Mouse (Mus musculus) cerebellum, adult 11-12 months (tissue): ENCODE data around the gene Dync2li1.

Experiments
- DNase-seq: peaks from one replicate; pipeline ENCODE4 v3.0.0; 2022

The Dync2li1 gene

DNA sequence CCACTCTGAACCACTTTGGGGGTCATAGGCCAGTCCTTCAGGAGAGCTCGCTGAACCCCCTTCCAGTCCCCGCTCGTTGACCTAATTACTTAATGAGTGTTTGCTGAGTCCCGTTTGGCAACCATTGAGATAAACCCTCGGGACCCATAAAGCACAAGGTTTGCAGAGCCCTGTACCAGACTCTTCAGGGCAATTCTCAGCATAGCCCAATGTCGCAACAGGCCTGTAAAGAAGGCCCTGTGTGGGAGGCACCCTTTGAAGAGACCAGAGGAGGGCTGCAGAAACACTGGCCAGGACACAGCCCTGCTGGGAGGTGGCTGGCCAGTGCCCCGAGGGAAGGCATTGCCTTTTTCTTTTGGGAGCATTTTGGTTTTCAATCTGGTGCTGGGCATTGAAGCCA lies 14.3 kb upstream of the Dync2li1 start:
- no peak for DNase-seq

DNA sequence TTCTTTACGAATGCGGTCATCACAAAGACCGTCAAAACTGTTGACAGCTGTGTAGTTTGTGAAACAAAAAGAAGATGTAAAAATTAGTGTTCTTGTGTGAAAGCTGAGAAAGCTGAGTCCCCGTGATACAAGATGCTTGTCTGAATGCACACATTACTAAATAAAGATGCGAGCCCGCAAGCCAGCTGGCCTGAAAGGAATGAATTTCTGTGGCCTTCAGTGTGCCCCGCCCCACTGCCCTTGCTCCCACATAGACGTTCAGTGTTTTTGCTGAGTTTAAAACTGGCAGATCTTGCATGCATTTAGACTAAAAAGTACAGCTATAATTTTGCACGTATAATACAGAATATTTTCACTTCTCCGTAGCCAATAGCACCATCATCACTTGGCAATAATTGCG lies 10.5 kb upstream of the Dync2li1 start:
- DNase-seq, result no peak

DNA sequence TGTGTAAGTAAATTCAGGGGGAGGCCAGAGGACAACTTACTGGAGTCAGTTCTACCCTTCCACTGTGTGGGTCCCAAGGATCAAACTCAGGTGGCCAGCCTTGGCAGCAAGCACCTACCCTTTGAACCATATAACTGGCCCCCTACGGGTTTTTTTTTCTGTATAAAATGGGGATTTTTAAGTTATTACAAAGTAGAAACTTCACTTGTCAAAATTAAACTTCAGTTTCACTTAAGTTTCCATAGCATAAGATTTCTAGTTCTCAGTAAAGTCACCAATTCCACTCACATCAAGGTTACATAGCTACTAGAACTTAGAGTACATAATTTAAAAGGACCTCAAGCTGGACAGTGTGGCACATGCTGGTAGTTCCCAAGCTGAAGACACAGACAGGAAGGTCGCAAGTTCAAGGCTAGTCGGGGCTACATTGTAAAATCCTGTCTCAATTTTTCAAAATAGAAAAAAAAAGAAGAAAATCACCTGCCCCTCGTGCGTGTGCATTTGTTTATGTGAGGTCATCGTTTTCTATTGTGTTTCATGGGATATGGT lies 9.7 kb upstream of the Dync2li1 start:
- DNase-seq, result no peak

DNA sequence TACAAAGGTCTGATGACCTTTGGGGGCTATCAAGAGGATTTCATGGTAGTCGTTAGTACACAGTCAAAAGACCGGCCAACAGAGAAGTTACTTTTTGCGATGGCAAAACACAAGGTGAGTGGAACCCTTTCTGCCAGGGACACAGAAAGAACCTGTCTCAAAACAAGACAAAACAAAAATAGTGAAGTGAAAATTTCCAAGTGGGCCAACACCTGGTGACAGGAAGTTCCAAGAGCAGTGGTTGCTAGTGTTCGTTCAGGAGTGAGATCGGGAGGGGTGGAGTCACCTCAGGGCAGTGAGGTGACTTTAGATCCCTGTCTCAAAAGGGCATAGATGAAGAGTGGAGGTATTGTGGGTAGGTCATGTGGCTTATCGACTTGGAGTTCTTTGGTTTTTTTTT lies 8.3 kb upstream of the Dync2li1 start:
- DNase-seq, result no peak

DNA sequence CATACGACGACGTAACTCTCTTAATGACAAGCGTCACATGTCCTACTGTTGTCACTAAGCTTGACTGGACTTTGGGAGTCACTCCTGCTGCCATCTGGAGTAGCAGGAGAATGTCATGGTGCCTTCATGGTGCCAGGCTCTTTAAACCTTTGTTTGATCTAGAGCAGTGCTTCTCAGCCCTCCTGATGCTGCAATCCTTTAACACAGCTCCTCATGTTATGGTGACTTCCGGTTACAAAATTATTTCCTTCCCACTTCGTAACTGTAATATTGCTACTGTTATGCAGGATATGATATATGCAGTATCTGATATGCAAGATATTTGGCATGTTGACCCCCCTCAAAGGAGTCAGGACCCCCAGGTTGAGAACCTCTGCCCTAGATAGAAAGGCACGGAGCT lies 7.2 kb upstream of the Dync2li1 start:
- no peak for DNase-seq

DNA sequence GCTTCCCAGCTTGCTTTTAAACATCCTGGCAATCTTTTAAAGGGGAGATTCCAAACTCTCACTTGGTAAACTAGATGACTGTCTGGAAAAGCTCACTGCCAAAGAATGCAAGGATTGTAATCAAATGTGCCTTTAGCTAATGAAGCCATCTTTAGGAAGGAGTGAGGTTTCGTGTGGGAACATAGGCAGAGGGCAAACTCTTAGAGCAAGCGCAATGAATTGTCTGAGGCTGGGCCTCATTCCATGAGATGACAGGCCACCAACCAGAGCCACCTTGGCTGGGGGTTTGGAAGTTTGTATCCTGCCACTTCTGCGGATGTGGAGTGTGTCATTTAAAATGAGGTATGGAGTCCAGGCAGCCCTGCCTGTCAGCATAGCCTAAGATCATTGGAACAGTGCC lies 6.2 kb upstream of the Dync2li1 start:
- DNase-seq, result no peak

DNA sequence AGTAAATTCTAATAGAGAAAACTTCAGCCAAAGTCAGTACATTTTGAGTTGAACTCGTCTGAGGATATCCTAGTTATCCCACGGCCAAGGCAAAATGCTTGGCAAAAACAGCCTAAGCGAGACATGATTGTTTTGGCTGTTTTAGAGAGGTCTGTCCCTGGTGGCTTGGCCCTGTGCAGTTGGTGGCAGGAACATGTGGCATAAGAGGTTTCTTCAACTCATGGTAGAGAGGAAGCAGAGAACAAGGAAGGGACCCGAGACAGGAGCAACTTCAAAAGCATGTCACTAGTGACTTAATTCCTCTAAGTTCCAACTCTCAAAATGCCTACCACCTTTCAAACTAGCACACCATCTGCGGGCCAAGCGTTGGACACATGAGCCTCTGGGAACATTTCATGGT lies 5.7 kb upstream of the Dync2li1 start:
- no peak for DNase-seq

DNA sequence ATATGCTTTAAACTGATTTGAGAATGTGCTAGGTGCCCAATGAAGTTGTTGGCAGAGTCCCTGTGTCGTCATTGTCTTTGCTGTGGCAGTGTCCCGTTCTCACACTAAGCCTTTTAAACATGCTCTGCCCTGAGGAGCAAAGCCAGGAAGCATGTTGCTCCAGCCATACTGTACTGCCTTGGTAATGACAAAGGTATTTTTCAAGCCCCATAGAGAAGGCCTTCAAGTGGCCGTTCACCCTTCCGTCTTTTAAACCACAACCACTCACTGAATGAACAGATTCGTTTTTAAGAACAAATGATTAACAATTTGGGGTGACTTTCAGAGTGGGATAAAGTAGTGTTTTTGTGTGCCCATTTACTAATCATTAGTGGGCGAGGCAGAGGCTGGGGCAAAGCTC lies 5.1 kb upstream of the Dync2li1 start:
- DNase-seq, result no peak

DNA sequence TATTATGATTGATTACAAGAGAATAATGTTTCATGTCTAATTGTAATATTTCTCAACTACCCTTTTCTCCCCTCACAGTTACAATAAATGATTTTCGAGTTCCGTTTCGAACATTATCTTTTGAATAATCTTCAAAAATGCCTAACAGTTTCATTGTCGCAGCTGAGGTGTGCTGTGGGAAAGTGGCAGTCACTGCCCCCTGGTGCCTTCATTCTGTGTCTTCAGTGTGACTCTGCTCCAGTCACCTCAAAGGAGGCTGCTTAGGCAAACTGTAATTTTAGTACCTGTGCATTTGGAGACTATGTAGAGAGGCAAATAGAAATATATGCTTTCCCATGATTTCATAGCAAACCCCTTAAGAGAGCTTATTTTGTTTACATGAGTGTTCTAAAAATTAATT lies 4.3 kb upstream of the Dync2li1 start:
- no peak for DNase-seq

DNA sequence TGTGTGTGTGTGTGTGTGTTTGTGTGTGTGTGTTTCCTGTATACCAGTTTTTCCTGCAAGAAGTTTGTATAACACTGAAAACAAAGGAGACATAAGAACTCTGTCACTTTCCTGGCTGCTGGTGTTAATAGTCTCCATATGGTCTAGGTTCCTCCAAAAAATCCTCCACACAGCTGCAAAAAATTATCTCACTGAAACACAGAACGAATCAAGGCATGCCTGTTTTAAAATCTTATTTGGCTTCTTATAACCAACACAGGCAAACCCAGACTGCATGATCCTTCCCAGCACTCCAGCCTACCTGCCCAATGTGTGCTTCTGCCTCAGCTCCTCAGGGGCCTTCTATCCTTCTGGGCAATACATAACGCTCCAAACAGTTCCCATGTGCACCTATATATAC lies 3.4 kb upstream of the Dync2li1 start:
- DNase-seq, result no peak

DNA sequence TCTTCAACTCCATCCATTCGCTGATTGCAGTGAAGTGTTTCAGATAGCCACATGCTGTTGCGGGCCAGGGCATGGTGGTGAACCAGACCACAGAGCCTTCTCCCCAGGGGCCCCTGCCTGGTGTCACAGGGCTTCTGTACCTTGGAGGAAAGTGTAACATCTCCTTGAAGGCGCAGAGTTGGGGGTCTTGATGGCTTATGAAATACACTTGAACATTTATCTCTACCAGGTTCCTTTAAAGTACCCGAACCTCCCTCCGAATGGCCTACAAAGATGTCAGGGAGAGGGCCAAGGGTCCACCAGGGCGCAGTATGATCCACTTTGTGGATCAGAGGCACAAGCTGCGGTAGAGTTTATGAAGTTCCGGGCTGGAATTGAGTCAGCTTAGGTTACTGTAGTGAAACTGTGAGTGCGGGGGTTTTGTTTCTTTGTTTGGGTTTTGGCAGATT lies 585 bp downstream of the Dync2li1 start:
- peak; percentile 41 for DNase-seq

DNA sequence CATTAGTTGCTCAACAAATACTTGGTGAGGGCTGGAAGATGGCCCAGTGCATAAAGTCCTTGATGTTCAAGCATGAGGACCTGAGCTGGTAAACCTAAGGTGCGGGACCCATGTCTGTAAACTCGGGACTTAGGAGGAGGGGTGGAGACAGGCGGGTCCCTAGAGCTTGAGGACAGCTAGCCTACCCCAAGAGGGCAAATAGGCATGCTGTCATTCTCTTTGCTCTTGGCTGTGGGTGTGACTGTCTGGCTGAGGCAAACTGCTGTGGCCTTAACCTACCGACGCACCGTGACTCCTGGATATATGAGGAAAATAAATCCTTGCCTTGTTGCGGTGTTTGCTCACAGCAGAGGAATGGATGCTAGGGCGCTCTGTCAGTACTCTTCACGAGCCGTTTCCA lies 1.4 kb downstream of the Dync2li1 start:
- DNase-seq, result no peak

DNA sequence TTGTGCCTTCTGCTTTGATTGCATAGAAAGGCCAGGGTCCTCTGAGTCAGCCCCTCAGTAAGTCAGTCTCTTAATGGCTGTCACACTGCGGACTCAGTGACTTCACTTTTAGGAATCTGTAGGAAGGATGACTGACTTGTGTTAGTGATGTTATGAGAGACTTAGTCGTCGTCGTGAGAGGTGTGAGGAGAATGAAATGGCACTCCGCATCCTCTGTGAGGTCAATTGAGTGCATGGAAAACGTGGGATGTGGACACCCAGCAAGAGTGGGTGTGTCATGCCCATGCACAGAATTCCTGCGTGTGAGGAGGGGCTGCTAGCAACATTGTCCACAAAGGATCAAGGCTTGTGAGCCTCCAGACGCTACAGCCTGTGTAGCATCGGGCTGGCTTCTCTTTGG lies 2.3 kb downstream of the Dync2li1 start:
- DNase-seq, result no peak

DNA sequence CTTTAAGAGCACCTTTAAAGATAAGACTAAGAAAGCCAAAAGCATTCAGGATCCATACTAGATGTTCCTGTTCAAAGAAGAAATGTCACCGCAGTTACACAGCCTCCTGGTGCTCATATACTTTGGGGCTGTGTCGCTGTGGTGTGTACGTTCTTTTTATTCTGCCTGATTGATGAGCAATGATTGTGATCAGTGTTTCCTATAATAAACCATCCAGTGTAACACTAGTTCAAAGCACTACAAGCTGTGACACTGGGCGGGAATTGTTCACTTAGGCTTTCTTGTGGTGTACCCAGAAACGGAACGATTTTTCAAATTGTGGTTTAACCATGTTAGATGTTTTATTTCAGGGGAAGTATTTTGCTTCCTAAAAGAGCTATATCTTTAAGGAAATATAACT lies 5.5 kb downstream of the Dync2li1 start:
- no peak for DNase-seq

DNA sequence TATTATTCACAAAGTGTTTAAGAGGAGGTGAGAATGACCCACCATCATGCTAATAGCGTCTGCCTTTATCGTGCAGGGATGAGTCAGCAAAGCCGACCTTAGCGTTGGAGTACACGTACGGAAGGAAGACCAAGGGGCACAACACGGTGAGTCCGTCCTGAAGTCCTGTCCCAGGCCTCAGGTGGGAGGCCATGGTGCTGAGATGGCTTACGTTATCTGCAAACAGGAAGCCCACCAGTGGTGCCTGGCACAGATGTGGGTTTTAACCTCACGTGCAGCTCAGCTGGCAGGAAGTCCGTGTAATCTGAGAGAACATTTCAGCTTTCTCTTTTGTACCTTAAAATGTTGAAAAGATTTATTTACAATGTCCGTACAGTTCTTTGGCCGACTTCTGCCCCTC lies 7.1 kb downstream of the Dync2li1 start:
- no peak for DNase-seq

DNA sequence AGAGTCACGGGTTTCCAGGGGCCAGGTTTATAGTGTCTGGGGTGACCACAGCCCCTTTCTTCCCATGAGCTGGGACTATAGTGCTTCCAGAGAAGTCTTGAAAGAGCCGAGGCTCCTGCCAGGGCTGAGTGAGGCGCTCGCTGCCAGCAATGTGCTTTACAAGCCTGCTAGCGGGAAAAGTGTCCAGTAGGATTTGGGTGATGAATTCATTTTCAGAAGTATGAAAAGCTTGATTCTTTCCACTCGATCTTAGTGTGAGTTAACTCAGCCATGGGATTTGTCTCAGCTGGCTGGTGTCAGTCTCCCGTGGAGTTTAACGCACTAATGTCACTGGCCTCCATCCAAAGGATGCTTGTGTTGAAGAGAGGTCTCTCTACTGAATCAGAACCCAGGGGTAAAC lies 10.0 kb downstream of the Dync2li1 start:
- no peak for DNase-seq

DNA sequence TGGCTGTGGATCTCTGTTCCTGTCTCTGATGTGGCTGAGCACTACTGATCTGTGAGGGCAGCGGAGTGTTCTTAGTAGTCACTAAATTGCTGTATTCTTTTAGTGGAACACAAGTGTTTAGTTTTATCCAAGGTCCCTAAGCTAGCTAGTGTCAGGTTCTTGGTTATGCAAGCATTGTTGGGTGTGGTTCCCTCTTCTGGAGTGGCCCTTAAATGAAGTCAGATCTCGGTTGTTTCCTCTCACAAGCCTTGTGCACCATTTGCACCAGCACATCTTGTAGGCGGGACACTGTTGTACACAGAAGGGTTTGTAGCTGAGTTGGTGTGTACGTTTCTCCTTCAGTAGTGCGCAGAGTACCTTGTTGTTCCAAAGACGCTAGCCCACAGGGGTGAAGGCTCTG lies 11.7 kb downstream of the Dync2li1 start:
- no peak for DNase-seq

DNA sequence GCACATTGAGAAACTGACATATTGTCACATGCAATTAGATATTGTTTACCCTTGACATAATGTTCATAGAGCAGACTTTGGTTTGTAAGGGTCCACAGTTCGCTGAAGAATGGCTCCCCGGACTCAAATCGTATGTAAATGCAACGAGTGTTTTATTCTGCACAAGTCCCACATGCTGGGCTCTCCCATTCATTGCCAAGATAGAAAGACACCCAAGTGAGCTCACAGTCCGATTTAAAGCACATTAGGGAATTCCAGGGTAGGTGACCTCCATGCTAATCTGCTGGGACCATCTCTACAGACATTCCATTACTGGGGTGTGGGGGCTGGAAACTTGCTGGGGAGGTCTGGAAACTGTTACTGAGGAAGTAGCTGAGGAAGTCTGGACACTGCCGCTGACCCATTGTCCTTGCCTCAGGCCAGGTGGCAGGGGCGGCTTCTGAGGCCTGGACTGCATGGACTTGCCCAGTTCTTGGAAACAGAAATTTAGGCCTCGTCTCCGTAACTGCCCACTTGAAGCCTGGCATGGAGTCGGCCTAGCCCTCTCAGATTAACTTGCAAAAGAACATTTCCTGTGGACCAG lies 13.6 kb downstream of the Dync2li1 start:
- no peak for DNase-seq

DNA sequence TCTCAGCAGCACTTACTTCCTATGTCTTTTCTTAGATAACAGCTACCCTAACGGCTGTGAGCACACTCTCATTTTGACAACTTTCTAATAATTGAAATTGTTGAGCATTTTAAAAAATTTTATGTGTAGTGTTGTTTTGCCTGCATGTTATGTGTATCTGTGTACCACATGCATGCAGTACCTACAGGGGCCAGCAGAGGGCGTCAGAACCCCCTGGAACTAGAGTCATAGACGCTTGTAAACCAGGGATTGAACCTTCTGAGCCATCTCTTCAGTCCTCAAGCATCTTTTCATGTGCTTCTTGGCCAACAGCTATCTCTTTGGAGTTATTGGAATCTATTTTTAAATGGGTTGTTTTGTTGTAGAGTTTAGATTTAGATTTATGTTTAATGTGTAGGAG lies 15.6 kb downstream of the Dync2li1 start:
- no peak for DNase-seq

DNA sequence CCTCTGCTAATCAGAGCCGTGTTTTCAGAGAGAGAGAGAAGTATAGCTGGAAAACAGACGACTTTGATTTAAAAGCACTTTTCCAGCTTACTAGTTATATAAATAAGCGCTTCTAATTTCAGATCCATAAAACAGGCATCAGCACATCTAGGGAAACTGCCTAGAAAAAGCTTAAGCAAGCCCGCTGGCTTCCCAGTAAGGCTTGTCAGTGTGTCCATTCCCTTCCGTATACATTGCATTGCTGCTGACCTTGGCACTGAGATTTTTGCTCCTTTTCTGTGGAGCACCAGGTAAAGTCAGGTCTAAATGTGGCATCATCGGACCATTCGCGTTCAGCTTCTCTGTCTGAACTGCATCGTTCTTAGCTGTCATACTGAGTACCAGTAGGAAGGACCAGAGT lies 16.0 kb downstream of the Dync2li1 start:
- DNase-seq, result no peak

DNA sequence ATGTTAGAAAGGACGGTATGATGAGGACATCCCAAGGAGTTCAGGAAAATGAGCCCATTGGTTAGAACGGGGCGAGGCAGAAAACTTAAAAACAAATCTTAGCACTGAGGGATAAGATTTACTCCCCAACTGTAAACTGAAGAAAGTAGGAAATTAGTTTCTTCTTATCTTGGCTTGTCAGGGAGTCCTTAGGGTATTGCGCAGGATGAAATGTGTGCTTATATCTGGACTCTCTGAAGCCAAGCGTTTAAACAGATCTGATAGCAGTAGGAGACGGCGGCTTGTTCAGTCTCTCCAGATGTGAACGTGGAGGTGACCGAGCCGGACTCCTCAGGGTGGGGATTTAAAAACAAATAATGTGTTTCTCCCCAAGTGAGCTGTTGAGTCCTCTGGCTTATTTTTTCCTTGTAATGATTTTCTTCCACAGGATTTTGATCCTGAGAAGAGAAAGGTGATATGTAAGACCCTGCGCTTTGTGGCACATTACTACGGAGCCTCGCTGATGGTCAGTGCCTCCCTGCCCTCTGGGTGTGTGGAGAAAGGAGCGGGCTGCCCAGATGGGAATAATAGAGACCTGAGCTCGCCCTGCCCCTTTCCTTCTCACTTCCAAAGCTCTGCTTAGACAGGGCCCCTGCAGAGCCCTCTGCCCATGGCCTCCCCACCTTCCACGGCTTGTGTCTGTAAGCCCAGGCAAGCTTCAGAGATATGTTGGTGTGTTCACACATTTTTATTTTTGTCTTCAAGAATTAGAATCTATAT lies 18.2 kb downstream of the Dync2li1 start:
- DNase-seq, result no peak

DNA sequence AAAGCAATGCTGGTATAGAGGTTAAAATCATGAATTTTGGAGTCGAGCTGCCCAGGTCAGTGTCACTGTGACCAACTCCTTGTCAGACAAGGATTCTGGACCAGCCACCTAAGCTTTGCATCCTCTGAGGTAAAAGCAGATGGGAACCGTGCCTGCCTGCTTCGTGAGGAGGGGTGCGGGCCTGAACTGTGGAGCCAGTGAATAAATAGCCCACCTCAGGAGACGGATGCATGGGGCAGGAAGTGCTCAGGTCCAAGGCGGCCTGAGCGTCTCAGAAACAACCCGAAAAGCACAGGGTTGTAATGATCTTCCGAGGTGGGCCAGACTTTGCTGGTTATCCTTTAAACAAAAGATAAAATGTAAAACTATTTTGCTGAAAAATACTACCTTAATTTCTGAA lies 18.8 kb downstream of the Dync2li1 start:
- no peak for DNase-seq

DNA sequence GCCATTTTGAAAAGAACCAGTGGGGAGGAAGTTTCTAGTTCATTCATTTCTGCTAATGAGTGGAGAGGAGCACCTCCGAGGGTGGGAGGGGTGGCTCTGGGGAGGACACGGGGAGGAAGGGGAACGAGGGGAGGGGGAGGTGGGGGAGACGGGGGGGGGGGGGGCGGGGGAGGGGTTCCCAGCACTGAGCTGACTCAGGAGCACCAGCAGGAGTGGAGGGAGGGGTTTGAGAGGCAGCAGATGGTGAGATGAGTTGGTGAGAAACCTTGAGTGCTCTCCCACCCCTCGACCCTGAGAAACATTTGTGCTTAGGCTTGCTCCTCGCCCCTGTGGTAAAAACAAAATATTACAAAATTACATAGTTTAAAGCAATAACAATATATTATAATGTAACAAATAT lies 19.6 kb downstream of the Dync2li1 start:
- DNase-seq, result no peak

DNA sequence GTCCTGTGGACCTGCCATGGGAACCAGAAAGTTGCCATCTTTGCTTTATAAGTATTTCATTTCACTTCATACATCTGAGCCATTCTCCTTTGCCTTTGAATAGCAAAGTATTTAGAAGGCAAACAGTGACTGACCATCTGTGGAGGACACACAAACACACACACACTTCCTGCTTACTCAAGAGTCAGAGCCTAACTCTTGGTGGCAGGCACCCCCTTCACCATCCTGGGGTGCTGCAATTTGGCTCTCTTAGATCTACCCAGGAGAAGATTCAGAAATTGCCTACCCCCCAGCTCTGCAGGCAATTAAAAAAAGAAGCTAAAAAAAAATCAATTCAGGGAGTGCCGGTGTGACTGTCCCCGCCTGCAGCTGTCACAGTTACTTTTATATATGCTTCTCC lies 20.2 kb downstream of the Dync2li1 start:
- no peak for DNase-seq

DNA sequence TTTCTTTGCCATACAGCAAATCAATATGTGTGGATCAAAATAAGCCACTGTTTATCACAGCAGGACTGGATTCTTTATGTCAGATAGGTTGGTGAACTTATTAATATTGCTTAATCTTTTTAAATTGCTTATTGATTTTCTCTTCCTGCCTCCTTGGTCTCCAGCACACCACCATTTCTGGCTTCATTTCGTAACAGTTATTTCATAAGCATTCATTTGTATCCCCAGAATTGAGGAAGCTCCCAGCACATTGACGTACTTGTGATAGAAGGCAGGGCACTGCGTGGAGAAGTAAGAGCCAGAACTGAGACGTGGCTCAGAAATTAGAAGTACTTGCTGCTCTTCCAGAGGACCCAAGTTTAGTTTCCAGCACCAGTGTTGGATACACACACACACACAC lies 21.3 kb downstream of the Dync2li1 start:
- no peak for DNase-seq
